Mouse (Mus musculus) c-Kit-positive CD71-negative TER-119-negative erythroid progenitor cells, embryonic 14.5 days (primary cell): ENCODE measurements at regions not wholly inside any gene's neighbourhood (a gene's known extent, or its start where the extent isn't known, plus 50 kb on each side); places are given as distances from the start of the nearest gene placed in this dataset.

Experiments
- DNase-seq: peaks from one replicate; pipeline ENCODE4 v3.0.0-alpha.2; 2013; ENCODE audit warnings: low read depth

DNA sequence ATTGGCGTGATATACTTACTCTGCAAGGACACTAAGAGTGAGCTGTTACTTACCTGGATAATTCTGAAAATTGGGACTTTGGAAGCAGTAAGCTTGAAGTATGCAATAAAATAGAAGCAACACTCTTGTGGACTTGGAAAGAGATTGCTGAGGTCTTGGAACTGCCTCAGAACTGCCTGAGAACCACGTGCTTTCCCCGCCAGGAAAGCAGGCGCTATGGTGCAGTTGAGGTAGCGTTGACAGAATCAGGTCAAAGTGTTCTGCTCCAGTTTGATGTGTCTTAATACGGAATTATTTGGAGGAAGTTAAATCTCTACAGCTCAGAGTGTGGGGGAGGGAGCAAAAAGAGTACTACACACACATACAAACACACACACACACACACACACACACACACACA, 102.8 kb upstream of the Gm11146 start:
- no peak for DNase-seq

DNA sequence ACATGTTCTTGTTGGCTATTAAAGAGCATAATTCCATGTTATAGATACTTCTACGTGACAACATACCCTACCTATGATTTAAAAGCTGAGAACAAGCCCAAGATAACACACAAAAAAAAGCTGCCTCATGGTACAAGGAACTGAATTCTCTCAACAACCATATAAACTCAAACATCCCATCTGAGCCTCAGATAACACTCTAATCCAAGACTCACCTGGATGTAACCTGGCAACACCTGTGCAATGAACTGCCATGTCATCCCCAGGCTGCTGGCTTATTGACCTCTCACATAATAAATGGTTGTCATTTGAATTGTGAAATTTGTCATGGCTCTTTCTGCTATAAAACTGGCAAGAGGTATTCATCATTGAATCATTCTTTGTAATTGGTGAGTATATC, 93.5 kb upstream of the Gm11146 start:
- DNase-seq, result no peak

- no peak for DNase-seq
Measured at GRCm38 (mm10) chr16:77687056-77687839, 85.4 kb upstream of the Gm11146 start.

DNA sequence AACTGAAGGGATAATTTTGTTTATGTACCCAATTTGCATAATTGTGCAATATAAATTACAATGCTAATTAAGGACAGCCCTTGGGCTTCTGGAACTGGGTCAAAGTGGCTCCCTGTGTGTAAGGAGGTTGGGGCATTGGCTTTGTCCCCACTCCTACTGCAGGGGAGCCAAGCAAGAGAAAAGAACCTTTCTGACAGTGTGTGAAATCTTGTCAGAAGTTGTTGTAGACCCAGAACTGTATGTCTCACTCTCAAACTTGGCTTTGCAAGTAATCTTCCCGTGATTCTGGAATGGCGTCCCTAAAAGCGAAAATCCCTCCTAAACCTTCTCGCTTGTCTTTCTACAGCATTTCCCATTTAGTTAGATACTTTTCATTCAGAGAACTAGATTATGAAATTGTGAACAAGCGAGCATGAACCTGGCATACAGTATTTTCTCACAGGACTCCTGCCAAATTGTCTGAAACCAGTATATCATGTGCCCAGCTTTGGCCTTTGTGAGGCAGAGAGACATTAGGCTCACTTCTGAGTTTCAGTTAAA, 83.8 kb upstream of the Gm11146 start:
- no peak for DNase-seq

- no peak for DNase-seq
Measured at GRCm38 (mm10) chr16:77684521-77684920, 82.6 kb upstream of the Gm11146 start.

GRCm38 (mm10) chr16:77679234-77679633, 77.3 kb upstream of the Gm11146 start:
- no peak for DNase-seq

- DNase-seq, result no peak
Measured at GRCm38 (mm10) chr16:77676805-77677204, 74.9 kb upstream of the Gm11146 start.

DNA sequence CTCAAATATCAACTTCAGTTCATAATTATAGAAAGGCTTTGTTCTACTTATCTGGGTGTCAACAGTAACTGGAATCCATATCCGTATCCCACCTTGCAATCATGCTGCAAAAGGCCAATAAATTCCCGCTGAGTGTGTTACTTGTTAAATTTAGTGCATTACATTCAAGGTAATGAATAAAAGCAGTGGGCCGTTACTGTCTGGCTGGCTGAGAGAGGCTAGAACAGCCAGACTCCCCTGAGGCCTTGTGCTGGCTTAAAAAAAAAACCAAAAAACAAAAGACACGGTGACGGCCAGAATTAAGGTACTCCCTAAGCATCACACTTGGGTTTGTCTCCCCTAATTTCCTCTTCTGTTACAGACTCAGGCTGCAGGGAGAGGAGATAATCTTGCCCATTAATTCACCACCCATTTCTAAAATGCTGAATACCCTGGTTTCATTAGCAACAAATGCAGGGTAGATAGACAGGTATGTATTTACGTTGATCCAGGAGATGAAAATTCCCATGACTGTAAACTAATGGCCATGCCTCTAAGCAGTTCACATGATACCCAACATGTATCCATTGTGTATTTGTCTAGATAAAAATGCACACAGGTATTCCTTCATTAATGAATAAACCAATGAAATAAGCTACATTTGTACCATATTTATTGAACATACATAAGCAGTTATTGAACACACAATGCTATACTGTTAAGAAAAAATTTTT, 74.1 kb upstream of the Gm11146 start:
- no peak for DNase-seq

- DNase-seq, result no peak
Measured at GRCm38 (mm10) chr16:77671253-77671652, 69.4 kb upstream of the Gm11146 start.

- DNase-seq, result no peak
Measured at GRCm38 (mm10) chr16:77665781-77666180, 63.9 kb upstream of the Gm11146 start.

DNA sequence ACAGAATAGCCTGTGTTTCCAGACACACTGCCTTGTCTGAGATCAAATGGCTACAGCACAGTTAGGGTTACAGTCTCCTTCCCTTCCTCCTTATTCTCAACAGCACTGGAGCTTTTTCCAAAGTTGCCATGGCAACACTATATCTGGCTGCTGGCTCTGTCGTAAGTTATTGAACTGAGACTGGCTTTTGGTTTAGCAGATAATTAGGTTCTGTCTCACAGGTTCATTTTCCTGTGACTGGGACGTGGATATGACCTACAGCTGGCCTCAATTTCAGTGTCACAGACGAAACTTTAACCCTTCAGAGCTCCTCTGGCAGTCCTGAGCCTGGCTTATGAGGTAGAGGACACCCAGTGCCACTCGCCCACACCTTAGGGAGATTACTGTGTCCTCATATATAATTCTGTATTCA, 60.2 kb upstream of the Gm11146 start:
- DNase-seq, result no peak

DNA sequence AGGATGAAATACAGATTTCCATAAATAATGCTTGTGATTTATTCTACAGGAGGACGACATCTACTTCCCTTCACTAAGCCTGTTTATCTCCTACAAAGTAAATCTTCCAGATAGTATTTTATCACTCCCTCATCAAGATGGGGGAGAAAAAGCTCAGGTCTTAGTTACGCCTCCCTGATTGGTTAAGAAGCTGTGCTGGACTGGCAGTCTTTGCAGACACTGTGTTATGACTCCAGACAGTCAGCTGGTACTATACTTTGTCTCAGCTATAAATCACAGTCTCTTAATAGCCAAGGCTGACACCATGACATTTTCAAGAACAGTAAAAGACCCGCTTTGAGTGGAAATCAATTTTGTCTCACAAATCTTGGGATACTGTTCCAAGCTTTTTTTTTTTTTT, 51.4 kb upstream of the Gm11146 start:
- no peak for DNase-seq
